Mouse (Mus musculus): ENCODE data around the gene Apoc3. TPM values are rescaled to one million over a fixed set of nuclear protein-coding genes. Genes with fewer than 3 reads are reported as not detected.
A peak's percentile ranks its signal among the peaks of the same experiment; 100 is the strongest.

Apoc3 gene
- total RNA-seq, 2 experiments from 2014 or later, result not detected

DNA sequence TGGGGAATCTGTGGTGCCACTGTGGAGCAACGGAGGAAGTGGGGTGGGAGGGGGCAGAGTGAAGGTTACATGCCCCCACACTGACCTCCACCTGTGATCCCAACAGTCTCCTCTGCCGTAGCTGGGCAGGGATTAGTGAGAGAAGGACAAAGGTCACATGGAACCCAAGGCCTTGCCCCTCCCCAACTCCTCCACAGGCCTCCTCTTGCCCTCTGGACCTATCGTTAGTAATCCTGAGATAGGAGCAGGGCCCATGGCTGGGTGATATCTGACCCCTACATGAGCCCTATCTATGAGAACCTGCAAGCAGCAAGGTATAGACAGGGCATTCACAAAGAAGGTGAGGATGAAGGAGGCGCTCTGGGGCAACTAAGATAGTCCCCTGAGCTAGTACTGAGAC, 213 bp upstream of the Apoc3 start:
- intact Hi-C loops (cut with DNase I), result no loop called here
- no peak for DNase-seq

DNA sequence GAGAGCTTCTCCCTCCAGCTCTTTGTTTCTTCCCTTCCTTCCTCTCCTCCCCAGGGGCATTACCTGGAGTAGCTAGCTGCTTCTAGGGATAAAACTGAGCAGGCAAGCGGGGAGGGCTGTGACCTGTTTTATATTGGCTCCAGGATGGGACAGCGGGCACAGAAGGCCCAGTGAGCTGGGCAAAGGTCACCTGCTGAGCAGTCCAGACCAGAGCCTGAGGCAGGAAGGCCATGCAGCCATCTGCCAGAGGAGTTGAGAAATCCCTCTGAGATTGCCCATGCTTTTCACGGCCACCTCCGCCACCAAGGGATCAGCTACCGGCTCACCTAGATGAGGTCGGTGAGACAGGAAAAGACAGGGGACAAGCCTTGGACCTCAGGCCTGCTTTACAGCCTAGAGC, 240 bp downstream of the Apoc3 start:
- DNase-seq, result no peak
- intact Hi-C loops (cut with DNase I), result no loop called here

DNA sequence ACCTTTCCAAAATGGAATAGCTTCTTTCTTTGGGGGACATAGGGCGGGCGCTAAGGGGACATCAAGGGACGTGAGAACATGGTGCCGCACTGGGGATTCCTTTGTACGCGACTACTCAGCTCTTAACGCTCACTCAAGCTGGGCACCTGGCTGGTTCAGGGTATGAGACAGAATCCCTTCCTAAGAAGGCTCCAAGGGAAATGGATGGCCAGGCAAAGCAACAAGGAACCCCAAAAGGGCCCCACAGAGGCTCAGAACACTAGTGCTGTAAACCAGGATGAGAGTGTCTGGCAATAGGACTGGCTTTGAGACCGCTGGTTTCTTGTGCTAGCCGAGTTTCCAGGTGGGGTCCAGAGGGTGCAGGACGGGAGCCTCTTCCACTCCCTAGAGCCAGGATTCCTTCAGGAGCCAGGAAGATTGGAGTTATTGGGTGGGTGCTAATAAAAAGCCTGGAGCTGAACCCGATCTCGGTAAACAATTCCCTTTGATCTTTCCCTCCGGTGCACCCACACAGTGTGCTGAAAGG, 4.9 kb downstream of the Apoc3 start:
- no peak for DNase-seq
- intact Hi-C loops (cut with DNase I), result loop anchor here (2.0 kb wide), 1 partner anchor 16 kb away; no protein-coding TSS in a partner anchor

DNA sequence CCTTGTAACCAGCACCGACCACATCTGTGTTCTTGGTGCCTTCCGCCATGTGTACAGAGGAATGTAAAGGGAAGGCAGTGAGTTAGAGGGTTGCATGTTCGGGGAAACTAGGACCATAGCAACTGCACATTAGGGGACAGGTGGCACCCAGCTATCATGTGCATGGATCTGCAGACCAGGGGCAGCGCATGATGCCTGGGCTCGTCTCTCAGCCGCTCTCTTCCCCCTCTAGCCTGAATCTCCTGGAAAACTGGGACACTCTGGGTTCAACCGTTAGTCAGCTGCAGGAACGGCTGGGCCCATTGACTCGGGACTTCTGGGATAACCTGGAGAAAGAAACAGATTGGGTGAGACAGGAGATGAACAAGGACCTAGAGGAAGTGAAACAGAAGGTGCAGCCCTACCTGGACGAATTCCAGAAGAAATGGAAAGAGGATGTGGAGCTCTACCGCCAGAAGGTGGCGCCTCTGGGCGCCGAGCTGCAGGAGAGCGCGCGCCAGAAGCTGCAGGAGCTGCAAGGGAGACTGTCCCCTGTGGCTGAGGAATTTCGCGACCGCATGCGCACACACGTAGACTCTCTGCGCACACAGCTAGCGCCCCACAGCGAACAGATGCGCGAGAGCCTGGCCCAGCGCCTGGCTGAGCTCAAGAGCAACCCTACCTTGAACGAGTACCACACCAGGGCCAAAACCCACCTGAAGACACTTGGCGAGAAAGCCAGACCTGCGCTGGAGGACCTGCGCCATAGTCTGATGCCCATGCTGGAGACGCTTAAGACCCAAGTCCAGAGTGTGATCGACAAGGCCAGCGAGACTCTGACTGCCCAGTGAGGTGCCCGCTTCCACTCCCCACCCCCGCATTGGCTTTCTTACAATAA, 5.6 kb downstream of the Apoc3 start:
- intact Hi-C loops (cut with DNase I), result loop anchor here (2.0 kb wide), 1 partner anchor 17 kb away; no protein-coding TSS in a partner anchor
- peak; percentile 85 to 90 for DNase-seq

DNA sequence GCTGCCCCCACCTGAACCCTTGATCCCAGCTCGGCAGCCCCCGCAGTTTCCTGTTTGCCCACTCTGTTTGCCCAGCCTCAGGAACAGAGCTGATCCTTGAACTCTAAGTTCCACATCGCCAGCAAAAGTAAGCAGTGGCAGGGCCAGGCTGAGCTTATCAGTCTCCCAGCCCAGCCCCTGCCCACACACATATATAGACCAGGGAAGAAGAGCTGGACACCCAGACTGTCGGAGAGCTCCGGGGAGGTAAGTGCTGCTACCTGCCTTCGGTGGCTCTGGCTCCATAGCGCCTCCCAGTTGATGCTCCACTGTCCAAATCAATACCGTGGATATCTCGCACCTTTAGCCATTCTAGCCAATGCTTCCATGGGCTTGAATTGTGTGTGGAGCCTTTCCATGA, 6.9 kb downstream of the Apoc3 start, which contains the start of gene Apoa1:
Gene Apoa1, plus strand, starts transcription at position 90 of the 400 bp plus-strand sequence.
- intact Hi-C loops (cut with DNase I), result no loop called here
- DNase-seq, result no peak

DNA sequence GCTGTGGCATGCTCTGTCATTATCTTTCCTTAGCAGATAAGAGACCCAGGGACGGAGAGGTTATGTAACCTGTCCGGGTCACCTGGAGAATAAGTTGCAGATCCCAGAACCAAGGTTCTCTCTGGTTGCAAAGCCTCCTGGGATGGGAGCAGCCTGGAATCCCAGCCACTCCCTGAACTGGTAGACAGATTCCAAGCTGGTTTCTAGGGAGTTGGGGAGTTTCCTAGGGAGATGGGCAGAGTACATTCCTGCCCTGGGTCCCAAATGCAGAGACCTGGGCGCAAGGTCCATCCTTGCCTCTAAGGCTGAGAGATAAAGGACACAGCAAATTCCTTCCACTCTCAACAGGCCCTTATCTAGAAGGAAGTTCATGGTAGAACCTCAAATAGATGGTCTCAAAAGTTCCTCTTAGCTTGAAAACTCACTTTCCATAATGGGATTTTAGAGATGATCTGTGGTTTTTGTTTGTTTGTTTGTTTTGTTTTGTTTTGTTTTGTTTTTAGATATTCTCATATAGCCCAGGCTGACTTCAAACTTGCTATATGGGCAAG, 8.3 kb downstream of the Apoc3 start:
- DNase-seq, result no peak
- intact Hi-C loops (cut with DNase I), result no loop called here

DNA sequence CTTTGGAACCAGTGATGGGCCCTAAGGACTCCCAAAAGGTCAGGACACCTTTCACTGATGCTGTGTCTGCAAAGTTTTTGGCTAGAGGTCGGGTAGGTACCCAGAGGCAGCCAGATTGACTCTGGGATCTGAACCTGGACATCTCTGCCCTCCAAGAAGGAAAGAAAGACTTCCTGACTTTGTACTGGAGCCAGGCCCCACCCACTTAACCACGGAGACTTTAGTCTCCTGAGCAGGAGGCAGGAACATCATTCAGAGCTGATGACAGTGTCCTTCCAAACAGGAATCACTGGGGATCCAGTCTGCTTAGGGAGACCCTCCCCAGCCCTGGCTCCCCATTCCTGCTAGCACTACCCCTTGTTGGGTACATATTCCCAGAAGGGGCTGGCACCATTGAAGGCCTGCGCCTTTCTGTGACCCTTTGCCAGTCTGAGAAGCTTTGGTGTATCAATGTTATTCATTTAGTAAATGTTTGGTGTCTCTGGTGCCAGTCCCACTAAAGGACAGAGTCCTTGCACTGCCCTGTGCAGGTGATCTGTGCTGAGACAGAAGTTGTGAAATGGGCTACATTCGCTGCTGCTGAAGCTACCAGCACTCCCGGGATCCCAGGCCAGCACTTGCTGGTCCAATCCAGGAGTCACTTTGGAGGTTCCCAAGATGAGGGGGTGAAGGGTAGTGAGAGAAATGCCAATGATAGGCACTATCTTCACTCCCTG, 10.3 kb downstream of the Apoc3 start:
- no peak for DNase-seq
- intact Hi-C loops (cut with DNase I), result no loop called here

DNA sequence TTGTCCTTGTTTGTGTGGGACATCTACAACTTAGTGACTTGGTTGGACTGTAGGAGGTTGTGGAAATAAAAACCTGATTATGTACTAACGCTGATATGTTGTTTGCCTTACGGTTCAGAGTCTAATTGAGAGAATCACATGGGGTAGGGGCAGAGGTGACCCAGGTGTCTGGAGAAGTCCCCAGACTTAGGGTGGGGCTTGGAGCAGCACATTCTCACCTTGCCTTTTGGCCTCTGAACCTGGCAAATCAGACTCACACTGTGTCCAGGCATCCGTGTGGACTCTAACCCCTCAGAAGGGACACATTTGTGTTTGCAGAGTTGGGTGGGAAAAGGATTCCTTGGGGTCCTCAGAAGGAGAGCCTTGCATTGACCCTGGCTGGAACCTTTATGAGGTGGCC, 11.3 kb downstream of the Apoc3 start:
- intact Hi-C loops (cut with DNase I), result no loop called here
- DNase-seq, result no peak

DNA sequence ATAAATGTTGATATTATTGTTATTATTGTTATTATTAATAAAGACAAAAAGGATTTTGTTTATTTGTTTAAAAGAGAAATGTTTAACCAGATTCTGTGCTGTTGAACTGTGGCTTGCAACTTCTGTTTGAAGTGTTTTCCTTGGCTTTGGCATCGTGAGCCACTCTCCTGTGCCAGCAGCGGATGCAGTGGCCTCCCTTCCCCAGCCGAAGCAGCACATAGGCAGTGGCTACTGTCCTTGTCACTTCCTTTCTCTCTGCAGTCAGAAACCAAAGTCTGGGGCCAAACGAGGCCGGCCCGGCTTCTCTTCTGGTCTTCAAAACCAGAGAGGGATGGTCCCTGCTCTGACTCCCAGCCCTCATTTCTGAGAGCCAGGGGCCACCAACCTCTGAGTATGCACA, 12.3 kb downstream of the Apoc3 start:
- peak in 1 of 2 experiments; percentile 29 for DNase-seq
- intact Hi-C loops (cut with DNase I), result no loop called here

DNA sequence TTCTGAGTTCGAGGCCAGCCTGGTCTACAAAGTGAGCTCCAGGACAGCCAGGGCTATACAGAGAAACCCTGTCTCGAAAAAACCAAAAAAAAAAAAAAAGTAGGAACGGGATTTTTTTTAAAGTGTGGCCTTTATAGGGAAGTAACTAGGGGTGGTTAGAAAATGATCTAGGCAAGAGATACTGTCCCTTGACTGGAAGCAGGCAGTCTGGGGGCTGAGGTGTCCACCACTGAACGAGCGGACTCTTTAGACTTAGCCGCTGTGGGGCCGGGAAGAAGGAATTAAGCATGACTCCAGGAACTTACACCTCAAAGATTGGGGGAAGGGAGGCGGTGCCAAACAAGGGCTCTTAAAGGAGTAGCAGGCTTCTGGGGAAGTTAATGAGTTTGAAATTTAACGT, 17.3 kb downstream of the Apoc3 start:
- intact Hi-C loops (cut with DNase I), result no loop called here
- no peak for DNase-seq

DNA sequence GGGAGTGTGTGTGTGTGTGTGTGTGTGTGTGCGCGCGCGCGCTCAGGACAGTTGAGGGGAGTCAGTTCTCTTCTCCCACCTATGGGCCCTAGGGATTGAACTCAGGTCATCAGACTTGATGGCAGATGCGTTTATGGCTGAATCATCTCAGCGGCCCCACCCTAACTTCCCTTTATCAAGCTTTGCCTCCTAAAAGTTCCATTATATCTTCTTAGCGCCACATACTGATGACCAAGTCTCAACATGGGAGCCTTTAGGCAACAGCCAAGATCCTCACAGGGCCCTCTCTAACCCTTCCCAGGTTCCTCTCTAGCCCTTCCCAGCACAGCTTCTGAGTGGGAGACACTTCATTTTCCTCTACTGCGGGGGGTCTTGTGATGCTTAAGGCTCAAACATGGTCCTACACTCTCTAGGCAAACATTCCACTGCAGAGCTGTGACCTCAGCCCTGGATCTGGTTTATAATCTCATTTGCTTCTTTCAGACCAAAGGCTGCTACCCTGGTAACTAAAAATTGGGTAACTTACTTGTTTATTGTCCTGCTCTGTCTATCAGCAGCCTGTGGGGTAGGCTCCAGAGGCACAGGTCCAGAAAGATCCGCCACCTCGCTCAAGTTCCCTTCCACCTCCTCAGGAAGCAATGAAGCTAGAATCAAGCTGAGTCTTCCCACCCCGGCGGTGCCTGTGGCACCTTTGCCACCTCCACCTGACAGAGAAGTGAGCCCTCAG, 18.5 kb downstream of the Apoc3 start:
- DNase-seq, result no peak
- intact Hi-C loops (cut with DNase I), result no loop called here

DNA sequence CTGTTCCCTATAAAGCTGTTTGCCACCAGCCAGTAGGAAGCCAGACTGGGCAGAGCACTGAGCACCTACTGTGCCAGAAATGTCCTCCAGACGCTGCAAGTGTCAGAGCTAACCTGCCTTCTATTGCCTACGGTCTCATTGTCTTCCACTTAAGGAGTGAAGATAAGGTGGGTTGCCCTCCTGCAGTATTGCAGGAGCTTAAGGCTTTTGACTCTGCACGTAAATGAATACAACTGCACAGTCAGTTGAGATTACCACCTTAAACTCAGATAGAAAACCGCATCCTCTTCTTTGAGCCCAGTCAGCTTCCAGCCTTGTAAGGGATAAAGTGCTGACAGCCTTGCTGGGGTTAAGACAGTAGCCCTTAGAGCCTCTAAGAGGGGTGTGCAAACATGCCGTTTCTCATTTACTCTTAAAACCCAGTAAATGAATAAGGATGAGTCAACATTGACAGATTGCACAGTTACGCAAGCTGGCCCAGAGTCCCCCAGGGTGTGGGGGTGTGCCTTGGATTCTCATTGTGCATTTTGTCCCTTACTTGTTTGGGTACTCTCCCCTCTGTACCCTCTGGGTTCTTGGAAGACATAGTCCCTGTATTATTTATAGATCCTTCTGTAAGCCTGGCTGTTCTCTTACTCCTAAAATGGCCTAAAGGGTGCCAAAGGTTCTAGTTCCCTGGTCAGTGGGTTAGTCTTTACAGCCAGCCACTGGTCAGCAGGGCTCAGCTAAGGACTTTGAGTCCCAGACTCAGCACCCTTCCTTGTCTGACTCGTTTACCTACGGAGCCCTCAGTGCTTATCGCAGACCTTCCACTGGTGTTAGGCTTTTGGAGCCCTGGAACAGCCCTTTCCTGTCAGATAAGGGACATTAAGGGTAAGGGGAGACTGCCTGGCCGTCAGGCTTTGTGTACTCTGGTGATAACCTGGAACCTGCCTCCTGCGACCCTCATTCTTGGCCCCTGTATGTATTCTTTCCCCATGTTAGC, 19.8 kb downstream of the Apoc3 start:
- intact Hi-C loops (cut with DNase I), result no loop called here

DNA sequence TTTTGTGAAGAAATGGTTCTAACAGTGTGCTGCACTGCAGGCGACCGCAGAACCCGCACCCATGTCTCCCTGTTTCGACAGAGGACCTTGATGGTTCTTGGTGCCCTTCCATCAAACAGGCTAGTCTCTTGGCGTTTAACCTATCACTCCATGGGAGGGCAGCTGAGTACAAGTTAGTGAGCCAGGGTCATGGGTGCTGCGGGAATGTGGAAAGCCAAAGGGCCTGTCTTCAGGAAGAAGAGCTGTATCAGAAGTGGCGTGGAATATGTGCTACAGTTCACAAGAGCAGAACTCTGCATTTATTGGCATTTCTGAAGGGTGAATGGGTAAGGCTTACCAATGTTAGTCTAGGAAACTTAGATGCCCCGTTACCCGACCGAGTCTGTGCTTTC, 20.5 kb downstream of the Apoc3 start:
- no peak for DNase-seq
- intact Hi-C loops (cut with DNase I), result no loop called here

More for the DNA sequence above, 19.8 kb downstream of the Apoc3 start:
- no peak for DNase-seq

DNA sequence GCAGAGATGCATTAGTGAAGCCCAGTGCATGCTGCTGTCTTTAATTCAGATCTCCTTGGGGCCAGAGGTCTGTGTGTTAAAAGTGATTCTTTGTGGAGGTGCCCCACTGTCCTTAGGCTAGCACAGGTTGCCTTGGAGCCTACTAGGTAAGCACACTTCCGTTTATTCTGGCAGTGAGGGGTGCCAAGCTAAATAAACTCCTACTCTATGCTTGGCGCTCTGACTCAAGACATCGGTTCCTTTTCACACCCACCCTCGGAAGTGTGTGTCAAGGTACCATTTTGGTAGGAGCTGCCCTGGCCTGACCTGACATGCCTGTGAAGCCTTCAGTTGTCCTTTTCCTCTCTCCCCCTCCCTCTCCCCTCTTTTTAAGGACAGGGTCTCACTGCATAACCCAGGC, 21.2 kb downstream of the Apoc3 start:
- intact Hi-C loops (cut with DNase I), result no loop called here
- no peak for DNase-seq

DNA sequence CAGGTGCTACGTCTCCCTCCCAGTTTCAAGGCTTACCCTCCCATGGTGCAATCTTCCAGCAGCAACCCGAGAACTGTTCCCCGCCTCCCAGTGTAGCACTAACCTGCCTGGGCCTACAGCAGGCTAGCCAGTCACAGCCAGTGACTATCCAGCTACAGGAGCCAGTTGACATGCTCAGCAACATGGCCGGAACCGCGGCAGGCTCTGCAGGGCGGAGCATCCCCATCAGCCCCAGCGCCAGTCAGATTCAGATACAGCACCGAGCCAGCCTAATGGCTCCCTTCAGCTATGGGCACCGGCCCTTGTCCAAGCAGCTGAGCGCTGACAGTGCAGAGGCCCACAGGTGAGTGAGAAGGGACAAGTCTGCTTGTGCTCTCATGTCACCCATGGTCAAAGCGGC, 25.0 kb downstream of the Apoc3 start:
- no peak for DNase-seq
- intact Hi-C loops (cut with DNase I), result no loop called here

DNA sequence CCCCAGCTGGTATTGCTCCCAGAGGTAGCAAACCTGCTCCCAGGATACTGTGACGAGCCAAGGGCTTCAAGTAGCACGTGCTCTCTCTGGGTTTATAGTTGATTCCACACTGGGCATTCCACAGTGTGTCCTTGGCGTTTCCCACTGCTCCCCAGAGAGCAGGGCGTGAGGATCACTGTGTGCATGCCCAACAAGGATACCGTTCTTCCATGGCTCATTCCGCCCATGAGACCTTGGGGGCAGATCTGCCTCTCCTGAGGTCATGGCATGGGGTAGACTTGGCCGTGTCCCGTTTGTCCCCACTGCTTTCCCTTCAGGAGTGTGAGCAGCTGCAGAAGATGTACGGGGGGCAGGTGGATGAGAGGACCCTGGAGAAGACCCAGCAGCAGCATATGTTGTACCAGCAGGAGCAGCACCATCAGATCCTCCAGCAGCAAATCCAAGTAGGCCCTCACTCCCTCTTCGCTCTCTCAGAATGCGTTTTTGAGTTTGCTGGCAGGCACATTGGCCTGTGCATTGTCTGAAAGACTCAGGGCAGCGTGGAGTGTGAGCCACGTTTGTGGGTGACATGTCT, 26.9 kb downstream of the Apoc3 start:
- DNase-seq, result no peak
- intact Hi-C loops (cut with DNase I), result no loop called here

DNA sequence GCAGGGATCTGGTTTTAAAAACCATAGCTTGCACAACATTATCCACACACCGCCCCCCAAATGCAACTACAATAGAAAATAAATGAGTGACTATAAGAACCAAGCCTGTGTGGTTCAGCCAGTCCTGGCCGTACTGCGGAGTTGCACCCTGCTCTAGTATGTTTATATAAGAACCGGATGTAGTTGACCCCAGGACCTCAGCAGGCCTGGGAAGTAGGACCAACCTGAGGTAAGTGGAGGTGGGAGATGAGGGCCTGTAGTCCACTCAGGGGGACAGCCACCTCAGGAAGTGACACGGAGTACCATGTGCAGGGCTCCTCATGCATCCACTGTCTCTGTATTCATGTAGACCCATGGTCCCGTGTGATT, 28.0 kb downstream of the Apoc3 start:
- intact Hi-C loops (cut with DNase I), result no loop called here
- DNase-seq, result no peak

DNA sequence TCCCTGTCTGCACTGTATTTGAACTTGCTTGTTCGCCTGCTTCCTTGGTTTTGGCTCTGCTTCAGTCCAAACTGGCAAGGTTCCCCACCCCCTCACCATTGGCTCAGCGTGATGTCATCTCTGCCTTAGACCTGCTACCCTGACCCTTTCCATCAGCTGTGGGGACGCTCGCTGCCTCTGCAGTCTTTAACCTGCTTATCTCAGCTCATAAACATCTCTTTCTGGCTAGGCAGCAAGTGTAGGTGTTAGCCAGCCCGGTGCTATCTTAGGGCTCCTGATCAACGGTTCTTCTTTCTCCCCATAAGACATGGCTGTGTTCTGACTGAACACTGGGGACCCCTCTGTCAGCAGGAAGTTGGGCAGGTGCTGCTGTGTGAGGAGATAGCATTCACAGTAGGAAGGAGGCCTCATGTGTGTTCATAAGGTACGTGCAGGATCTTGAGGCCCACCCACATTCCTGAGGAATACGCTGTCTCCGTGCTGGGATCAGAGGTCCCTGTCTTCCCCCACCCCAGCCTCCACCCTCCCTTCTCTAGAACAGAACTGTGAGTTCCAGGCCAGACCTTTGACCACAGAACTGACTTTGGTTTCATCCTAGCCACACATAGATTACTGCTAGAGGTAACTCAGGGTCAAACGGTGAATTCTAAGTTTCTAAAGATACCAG, 28.5 kb downstream of the Apoc3 start:
- intact Hi-C loops (cut with DNase I), result no loop called here
- DNase-seq, result no peak
